Mouse (Mus musculus) layer of hippocampus, postnatal 14 days (tissue): Measurements from ENCODE around the gene Fgf5. TPM values are rescaled to one million over a fixed set of nuclear protein-coding genes. Genes with fewer than 3 reads are reported as not detected.

Source experiments
- DNase-seq, 2 experiments: peaks; one replicate each; pipeline ENCODE4 v3.0.0; 2021 to 2022; ENCODE audit warnings: low spot score in 2 of 2, mixed read lengths in 1 of 2
- long read RNA-seq, 2 experiments: library from polyadenylated mRNA; stranded (forward); transcript quantifications; one replicate each; pipeline ENCODE4 v2.0.0; 2021
- total RNA-seq, 2 experiments: library from RNA; stranded (reverse); gene quantifications; 2 replicates each; pipeline ENCODE4 v1.2.3; 2021

The Fgf5 gene
- 1 to 10 TPM; 4.4 to 5.6 TPM for total RNA-seq
- long read RNA-seq, experiment 1, transcript Fgf5-201 (3 exons, 2,501 nt), result major isoform, 5 of 7 reads
- long read RNA-seq, experiment 1, partial matches to known transcripts, result 0 of 7 reads
- long read RNA-seq, experiment 1, other reads (novel, unspliced or antisense), result 0 of 7 reads
- long read RNA-seq, experiment 2, partial matches to known transcripts, result 0 of 6 reads
- long read RNA-seq, experiment 2, other reads (novel, unspliced or antisense), result 2 of 6 reads

DNA sequence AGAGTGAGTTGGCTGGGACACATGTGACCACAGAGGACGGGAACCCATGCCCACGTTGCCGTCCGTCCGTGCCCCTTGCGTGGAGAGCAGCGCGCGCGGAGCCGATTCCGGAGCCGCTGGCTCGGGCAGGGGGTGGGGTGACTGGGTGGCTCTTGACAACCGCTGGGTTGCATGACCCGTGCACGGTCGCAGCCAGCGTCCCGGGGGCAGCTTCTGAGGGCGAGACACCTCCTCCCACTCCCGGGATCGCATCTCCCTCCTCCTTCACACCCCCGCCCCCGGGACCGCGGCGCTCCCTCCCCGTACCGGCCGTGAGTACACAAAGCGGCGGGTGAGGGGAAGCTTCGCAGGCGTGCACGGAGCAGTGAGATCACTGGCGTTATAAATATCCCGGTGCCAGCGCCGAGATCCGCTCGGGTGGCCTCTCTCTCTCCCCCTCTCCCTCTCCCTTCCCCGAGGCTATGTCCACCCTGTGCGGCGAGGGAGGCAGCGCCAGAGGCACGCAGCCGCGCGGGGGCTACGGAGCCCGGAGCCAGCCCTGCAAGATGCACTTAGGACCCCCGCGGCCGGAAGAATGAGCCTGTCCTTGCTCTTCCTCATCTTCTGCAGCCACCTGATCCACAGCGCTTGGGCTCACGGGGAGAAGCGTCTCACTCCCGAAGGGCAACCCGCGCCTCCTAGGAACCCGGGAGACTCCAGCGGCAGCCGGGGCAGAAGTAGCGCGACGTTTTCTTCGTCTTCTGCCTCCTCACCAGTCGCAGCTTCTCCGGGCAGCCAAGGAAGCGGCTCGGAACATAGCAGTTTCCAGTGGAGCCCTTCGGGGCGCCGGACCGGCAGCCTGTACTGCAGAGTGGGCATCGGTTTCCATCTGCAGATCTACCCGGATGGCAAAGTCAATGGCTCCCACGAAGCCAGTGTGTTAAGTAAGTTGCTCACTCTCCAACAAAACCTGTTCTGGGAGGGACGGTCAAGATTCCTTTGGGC lies at the start of gene Fgf5:
TSS of gene Fgf5 (plus strand) at position 347 of the 984 bp plus-strand sequence.
- DNase-seq, result peak; percentile 12 to 36

DNA sequence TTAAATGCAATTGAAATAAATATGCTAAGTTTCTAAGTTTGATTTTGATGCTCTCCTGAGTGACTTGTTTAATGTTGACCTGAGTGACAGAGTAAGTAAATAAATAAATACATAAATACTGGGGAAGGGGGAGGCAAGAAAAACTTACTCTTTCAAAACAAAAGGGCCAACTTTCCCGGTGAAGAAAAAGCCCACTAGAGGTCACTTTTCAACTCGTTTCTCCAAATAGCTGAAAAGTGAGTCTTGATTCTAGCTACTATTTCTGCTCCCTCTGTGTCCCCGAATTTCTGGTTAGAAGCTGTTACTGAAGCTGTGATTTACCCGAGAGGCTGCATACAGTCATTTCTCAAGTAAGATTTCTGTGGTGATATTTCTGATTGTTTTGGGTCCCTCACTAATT lies 41.5 kb upstream of the Fgf5 start:
- no peak for DNase-seq

DNA sequence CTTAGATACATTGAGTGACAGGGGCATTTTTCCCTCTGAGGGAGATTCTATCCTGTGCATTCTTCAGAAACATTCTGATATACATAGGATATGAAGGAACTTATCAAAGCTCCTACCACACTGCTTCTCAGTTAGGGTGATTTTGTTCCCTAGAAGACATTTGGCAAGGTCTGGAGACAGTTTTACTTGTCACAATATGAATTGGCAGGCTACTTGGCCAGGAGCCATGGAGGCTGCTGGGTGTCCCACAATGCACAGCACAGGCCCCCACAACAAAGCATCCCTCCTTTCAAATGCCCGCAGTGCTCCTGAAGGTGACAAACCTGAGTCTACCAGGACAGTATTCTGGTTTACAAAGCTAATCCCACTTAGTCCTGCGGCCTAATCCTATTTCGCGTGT lies 32.0 kb upstream of the Fgf5 start:
- no peak for DNase-seq

DNA sequence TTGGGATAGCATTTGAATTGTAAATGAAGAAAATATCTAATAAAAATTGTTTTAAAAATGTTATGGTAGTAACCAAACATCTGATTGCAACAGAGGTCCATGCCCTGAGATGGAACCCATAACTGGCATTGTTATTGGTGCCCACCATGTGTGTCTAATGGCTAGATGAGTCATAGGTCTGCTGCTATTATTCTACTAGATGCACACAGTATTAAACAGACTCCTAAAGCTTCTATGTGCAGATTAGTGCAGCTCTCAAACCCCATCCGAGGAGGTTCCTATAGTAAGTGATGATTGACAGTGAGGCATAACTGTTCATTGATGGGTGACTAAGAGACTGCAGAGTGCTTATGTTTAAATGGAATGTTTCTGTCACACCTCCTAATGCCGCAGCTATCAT lies 27.3 kb upstream of the Fgf5 start:
- no peak for DNase-seq

DNA sequence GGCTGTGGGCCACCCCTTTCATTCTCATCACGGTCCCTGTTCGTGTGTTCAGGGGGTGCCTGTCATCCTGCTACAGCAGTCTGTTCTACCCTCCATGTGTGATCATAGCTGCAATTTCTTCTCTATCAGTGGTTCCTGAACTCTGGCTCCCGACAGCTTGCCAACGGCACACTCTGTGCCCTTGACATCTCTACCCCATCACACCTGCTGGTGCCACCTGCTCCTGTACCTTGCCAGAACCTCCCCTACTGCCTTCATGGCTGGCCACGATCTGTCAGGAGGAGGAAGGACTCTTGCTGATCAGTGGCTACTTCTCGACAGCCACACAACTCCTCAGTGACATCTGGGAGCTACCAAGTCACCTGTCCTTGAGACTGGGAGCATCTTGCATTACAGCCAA lies 24.5 kb upstream of the Fgf5 start:
- DNase-seq, result no peak

DNA sequence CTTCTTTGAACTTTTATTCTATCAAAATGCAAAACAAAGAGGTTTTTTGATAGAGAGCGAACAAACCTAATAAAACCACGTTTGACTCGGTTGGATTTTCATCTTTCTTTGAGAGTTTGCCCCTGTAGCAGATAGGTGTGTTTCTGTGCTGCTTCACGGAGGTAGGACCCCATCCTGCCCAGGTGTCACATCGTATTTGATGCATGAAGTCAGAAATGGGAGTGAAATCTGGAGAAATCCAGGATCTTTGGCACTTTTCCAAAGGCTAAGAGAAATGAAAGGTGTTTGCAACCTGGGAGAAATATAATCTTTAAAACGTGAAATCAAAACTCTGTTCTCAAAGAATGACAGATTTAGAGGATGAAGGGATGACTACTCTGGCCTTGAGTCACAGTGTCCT lies 15.5 kb upstream of the Fgf5 start:
- no peak for DNase-seq

DNA sequence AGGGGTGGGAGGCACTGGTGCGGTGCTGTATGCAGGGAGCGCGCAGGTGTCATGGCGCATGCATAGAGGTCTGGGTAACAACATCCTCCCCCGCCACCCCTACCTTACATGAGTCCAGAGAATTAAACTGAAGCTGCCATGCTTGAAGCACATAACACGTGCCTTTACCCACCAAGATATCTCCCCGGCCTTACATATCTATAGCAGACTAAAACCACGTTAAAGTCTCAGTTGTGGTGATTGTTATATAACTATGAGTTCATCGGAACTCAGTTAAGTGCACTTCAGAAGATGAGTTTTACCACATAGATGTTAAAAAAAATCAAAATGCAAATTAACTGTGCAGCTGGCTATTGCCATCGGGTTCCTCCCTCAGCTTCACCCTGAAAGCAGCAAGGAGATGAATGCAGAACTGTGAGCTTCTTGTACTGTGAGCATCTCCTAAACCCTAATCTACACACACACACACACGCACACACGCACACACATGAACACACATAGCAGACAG lies 12.6 kb upstream of the Fgf5 start:
- no peak for DNase-seq

DNA sequence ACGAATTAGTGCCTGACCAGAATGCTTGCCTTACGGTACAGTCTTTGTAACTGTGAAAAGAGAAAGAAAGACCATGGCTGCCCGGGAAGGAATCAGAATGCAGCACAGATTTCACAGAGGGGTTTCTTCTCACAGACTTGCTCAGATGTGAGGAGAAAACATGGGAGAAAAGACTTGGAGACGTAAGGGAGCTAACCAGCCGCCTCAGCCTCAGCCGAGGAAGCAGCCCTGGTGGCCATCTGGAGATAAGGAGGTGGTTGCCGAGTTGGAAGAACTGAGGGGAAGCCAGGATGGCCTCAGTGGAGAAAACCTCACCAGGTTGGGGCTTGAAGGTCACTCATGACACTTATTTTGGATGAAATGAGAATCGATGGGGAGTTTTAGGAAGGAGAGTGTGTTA lies 8.7 kb upstream of the Fgf5 start:
- DNase-seq, result no peak

DNA sequence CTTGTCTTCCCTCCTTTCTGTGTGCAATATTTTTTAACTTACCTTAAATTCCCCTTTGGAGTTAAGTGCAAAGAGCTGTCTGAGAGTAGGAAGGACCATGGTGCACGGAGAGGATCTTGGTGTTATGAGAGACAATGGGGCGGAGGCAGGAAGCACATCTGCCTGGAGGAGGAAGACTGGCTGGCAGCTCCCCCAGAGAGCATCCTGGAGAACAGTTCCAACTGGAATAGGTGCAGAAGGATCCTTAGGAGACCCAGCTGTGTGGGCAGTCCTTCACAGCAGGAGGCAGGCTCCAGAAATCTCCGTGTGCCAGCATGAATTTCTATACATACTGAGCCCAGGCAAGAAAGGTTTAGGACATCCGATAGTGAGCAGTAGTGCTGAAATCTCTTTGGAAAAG lies 8.0 kb upstream of the Fgf5 start:
- DNase-seq, result no peak

DNA sequence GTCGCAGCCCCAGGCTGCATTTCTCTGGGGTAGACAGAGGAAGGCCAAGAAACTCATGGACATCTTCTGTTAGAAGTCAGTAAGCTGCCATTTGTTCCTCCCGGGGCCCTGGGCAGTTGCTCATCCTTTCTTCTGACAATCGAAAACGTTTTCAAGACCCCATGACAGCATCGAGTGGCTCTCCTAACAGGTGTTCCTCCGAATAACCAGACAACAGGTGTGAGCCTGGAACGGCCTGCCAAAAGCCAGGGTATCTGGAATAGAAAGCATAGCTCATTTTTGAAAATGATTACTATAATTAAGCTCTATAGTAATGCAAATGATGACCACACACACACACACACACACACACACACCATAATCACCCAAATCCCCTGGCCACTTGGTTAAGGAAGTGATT lies 7.2 kb upstream of the Fgf5 start:
- DNase-seq, result no peak

DNA sequence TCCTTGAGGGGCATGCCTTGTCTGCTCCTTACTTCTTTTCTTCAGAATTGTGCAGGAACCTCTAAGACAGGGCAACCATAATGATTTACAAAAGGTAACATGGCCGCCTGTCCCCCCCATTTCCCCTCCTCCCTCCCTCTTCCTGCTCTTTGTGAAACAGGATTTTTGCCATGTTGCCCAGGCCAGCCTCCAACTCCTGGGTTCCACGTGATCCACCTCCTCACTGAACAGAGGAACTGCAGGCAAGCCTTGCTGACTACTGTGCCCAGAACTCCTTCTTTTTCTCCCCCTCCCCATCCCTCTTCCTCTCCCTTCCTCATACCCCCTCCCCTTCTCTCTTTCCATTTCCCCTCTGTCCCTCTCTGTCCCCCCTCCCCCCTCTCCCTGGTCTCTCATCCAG lies 6.5 kb upstream of the Fgf5 start:
- peak; percentile 13 to 44 for DNase-seq

DNA sequence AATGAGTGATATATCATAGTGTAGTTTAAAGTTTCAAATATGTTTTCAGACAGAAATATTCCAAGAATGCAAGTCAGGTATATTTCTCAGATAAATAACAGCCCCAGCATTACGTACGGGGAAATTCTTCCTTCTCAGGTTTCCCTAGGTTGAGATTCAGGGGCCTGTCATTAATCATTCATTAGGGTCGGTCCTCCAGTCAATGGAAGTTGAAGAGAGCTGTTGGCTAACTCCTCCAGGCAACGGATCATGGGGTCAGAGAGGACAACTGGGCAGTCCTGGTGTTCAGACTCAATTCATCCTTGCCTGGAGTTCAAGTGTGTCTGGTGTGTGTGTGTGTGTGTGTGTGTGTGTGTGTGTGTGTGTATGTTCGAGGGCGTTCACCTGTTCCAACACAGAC lies 837 bp upstream of the Fgf5 start:
- no peak for DNase-seq

DNA sequence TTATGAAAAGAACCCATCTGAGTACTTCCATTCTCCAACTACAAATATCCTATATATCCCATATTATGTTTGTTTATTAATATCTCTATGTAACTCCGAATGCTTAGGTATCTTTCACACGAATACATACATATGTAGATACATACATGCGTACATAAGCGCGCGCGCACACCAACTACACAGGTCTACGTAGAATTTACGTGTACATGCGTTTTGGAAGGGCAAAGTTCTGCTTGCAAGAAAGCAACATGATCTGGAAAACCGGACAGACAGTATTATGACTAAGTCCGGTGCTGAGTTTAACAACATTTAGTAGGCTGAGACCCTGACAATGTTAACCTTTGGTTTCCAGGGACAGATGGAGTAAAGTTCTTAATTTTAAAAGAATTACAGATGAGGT lies 1.2 kb downstream of the Fgf5 start:
- no peak for DNase-seq

DNA sequence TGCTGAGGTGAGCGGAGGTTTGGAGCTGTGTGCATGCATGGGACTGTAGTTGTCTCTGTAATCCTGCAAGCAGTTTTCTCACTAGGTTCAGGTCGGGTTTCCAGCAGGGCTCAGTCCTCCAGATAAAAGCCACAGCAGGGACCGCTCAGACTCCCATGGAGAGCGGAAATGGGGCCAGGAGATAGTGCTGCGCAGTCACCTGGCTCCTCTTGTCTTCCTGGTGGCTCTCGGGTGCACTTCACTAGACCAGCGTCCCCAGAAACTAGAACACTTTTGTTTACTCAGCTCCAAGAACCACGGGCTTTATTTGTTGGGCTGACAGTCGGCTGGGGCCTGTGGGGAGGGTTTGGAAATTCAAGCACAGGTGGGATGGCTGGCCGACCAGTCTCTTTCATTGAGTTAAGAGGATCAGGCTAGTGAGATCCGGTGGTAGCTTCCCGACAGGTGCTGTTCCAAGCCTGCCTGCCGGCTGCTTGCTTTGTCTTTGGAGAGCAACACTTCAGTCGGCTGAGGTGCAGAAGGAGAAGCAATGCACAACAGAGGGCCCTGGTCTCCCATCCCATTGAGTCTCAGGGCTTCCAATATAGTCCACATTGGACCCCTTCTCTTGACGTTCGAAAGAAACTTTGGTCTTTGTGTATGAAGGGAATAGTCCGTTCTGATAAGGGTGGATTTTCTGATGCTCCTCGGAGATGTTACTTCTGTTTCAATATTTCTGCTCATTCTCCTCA lies 1.9 kb downstream of the Fgf5 start:
- DNase-seq, result no peak

DNA sequence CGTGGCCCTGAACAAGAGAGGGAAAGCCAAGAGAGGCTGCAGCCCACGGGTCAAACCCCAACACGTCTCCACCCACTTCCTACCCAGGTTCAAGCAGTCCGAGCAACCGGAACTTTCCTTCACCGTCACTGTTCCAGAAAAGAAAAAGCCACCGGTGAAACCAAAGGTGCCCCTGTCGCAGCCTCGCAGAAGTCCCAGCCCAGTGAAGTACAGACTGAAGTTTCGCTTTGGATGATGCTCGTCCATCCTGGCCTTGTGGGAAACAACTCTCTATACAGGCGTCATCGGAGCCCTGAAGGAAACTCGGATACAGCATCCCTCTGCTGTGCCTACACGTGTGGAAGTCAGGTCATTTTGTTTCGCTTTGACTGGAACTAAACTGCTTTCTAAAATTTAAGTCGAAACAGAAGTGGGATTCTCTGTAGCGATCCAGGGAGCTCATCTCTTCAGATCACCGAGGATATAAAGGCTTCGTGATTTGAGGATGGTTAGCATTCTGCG lies 21.4 kb downstream of the Fgf5 start:
- no peak for DNase-seq

DNA sequence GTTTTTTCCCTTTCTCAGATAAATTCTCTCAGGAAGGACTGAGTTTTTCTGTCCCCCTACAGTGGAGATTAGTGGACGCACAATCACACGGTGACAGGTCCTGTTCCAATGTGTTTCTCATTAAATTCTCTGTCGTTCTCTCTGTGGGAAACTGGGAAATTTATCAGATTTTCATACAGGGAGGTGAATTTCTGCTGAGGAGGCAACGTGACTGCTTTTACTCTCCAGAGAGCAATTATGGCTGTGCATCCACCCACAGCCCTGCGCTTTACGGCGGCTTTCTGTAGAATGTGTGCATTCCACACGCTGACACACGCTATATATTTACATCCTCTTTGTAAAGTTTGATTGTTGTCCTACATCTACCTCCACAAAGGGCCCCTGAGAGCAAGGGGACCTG lies 28.0 kb downstream of the Fgf5 start:
- DNase-seq, result no peak

DNA sequence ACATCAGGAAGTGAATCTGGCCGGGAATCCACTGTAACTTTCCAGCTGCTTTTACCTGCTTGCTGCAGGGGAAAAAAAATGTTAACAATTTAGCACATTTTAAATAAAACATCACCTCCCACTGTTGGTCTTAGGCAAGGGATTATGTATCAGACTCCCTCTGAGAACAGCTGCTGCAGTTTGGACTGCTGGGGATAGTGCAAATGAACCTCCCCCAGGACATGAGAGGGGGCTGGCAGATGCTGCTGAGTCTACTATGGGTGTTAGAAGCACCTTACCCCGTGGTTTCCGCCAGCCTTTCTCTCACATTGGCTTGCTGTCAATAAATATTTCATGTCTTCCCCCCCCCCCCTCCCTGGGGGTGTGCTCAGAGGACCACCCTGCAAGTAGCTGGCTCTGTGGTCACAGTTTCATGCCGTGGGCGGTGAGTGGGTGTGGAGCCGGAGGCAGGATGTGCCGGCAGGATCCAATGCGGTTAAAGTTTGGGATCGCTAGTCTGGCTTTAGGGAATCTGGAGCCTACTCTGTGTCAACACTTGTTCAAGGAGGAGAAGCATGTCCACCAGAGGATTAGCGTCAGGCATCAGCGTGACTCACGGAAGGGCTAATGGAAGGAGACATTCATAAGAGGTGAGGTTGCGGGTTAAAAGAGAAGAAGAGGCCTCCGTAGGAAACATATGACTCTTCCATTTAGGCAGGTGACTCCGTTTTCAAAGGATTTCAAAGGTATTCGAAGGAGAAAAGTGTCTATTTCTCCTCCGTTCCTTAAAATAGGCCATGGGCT lies 29.9 kb downstream of the Fgf5 start:
- DNase-seq, result no peak

DNA sequence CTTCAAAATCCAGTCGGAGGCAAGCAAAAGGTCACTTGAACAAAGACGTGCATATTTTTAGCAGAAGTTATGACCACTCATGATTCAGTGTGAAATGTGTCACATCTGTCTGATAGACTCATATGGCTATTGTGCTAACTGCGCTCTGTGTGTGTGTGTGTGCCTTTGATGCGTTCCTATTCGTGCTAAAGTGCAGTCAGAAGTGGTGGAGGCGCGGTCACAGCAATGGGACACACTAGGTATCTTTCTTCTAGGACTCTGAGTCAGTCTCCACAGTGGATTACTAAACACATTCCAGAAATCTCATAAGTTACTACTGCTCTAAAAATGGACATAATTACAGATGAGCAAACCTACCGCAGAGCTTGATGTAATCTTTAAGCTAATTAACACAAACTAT lies 36.7 kb downstream of the Fgf5 start:
- no peak for DNase-seq

DNA sequence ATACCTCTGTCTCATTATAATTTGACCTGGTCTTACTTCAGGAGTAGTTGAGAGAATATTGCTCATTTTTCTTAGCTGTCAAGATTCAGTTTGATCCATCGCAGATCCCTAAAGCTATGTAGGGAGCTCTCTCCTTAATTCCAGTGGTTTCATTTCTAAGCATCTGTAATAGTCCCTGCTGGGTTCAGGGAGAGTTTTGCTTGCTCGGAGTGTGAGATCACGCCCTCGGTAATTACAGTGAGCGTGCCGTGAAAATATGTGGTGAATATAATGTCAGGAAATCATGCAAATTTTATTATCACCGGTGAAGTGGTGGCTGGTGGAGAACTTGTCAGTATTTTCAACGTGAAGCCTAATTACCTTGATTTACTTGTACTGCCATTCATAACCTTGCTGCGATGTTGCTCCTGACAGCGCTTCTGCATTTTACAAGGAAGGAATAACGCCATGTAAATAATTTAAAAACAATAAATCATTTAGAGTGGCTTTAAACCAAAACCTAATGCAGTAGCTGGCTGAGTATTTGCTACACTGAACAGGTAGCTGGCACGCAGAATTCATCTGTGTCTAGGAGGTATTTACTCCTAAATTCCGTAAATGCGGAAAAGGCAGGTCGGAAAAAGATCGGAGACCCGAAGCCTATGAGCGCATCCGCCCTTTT lies 38.5 kb downstream of the Fgf5 start:
- DNase-seq, result no peak

DNA sequence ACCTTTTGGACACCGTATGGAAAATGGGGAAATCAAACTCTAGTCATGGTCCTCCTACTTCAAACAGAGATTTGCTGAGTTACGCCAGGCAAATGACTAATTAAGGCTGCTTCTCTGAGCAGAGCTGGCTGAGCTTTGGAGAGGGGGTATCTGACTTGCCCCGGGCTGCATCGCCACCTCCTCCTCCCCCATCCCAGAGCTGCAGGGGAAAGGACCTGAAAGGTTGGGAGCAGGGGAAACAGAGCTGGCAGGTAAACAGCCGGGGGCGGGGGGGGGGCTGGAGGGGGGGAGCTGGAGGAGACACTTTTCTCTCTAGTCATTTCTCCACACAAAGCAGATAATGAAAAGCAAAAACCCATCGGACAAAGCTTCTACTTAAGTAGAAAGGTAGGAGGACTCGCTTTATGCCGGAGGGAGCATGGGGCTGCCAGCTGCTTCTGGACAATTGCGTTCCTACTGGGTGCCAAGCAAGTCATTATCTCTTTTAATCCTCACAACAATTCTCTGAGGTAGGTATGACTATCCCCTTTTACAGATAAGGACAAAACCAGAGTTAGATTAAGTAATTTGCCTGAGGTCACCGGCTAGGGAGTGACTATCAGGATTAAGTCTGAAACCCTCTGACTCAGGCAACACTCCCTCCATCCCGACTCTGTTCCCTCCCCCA lies 39.2 kb downstream of the Fgf5 start:
- no peak for DNase-seq
